Mouse (Mus musculus): ENCODE measurements around the gene Gm10720.
"Not testable (repeated sequence)": the region's sequence is repeated elsewhere in the genome, so short reads cannot be mapped to it uniquely, and the experiment has no call there.

Gene Gm10720

GRCm38 (mm10) chr9:3026136-3026535 lies 10.7 kb downstream of the Gm10720 start:
- not testable (repeated sequence) for DNase-seq

- DNase-seq, result not testable (repeated sequence)
These were observed 11.3 kb downstream of the Gm10720 start for GRCm38 (mm10) chr9:3026741-3027140.

- DNase-seq, result not testable (repeated sequence)
These were observed 11.7 kb downstream of the Gm10720 start for GRCm38 (mm10) chr9:3027200-3027599.

GRCm38 (mm10) chr9:3029276-3030000 lies 14.0 kb downstream of the Gm10720 start:
- DNase-seq, result not testable (repeated sequence)

GRCm38 (mm10) chr9:3030677-3031318 lies 15.3 kb downstream of the Gm10720 start:
- not testable (repeated sequence) for DNase-seq

- not testable (repeated sequence) for DNase-seq
These were observed 18.8 kb downstream of the Gm10720 start, which contains the start of gene Gm17535 for GRCm38 (mm10) chr9:3034299-3034698. TSS of gene Gm17535 (plus strand) at chr9:3034599.

- DNase-seq, result not testable (repeated sequence)
These were observed 21.1 kb downstream of the Gm10720 start, which contains the start of gene Gm10715 for GRCm38 (mm10) chr9:3036577-3036976. TSS of gene Gm10715 (plus strand) at chr9:3036877.

GRCm38 (mm10) chr9:3038161-3038560 lies 22.7 kb downstream of the Gm10720 start:
- not testable (repeated sequence) for DNase-seq

Data from right cerebral cortex, postnatal 25 days (tissue).